Mouse (Mus musculus): Measurements from ENCODE around the gene Zfp114. TPM values are rescaled to one million over a fixed set of nuclear protein-coding genes. Genes with fewer than 3 reads are reported as not detected.

Gene Zfp114
- under 1 TPM in 1 of 2 experiments, not detected in 1; 0.28 TPM for total RNA-seq (2023)

DNA sequence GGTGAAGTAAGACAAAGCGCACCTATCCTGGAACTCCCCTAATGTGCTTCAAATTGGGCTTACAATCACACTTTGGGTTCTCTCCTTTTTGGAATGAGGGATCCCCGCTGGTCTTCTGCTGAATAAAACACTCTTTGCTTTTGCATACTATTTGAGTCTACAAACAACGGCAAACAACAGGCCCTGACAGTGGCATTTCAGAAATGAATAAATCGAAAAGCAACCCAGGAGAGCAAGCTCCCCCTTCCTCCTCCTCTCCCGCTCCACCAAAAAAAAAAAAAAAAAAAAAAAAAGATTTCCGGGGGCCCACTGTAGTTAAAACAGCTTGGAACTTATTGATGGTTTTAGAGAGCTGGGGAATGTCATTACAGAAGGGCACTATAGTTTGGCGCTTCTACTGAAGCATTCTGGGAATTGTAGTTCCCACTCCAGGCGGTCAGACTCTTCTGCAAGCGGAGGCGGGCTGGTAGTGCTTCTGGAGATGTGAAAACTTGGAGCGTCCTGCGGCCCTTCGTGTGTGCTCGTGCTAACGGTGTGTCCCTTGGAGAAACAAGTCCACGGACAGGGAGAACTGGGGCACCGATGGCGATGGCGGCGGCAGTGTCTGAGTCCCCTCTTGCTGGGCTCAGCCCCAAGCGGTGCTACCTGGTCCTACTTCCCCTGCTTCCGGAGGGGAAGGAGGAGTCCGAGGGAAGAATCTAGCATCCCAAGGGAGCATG is at the start of gene Zfp114:
Gene Zfp114, plus strand, starts transcription at position 443 of the 719 bp plus-strand sequence.

DNA sequence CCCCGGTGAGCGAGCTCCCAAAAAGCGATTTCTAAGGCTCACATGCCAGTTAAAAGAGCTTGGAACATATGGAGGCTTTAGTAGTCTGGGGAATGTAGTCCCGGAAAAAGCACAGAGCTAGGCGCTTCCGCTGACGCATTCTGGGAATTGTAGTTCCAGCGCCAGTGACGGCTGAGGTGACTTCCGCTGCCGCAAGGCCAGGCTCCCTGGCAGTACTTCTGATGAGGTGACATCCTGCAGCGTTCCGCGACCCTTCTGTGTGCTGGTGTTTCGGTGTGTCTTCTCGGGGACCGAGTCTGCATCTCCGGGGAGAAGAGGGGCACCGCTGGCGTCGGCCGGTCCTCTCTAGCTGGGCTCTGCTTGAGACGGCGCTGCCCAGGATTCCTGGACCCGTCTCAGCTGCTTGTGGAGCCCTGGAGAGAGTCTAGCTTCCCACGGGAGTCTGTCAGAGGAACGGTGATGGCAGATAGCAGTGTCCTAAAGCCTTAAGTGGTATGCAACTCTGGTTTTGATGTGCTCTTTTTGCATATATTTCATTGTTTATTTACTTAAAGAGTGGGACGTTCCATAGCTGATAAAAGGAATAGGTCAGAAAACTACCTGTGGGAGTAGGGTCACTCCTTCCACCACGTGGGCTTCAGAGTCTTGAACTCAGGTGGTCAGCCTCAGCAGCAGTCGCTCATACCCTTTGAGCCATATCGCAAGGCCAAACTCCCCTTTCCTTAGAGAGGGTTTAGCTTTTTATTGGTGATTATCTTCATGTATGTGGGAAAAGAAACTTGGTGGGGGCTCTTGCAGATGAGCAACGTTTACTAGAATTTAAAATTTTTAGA is 40.6 kb upstream of the Zfp114 start, which contains the start of gene Zfp235:
Gene Zfp235, plus strand, starts transcription at position 174 of the 833 bp plus-strand sequence.

DNA sequence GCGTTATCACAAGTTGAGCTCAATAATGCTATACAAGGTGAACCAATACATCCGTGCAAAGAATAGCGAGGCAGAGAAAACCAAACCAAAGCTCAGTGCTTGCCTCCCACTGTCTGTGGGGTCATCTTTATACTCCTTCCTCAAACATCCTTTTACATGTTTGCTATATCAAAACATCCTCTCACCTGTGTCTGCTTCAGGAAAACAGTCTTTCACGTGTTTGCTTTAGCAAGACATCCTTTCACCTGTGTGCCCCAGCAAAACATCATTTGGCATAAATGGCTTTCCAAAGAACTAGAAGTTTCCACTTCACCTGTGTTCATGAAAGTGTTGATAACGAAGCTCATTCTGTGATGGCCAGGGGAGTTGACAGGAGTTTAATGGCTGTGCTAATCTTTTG is 36.5 kb downstream of the Zfp114 start, which contains the start of gene Zfp111:
Gene Zfp111, minus strand, starts transcription at position 101 of the 400 bp plus-strand sequence.

Other genes with a start within 250 kb of the Zfp114 start
- not detected for gene Vmn1r179, start 248.1 kb upstream of the Zfp114 start, total RNA-seq (2023)
- gene Vmn1r180, start 224.4 kb upstream of the Zfp114 start, total RNA-seq (2023): not detected
- not detected for gene Vmn1r181, start 200.4 kb upstream of the Zfp114 start, total RNA-seq (2023)
- gene V1rd19, start 173.4 kb upstream of the Zfp114 start, total RNA-seq (2023): not detected
- gene Vmn1r183, start 121.8 kb upstream of the Zfp114 start, total RNA-seq (2023): not detected
- 10 to 100 TPM; 13.4 to 13.8 TPM for gene Zfp180, start 93.1 kb upstream of the Zfp114 start, total RNA-seq (2023)
- gene Zfp112, start 62.7 kb upstream of the Zfp114 start, total RNA-seq (2023): under 1 TPM; 0.60 to 0.70 TPM
- 1 to 10 TPM; 3.1 to 4.5 TPM for gene Zfp235, start 40.9 kb upstream of the Zfp114 start, total RNA-seq (2023)
- gene Zfp111, start 36.4 kb downstream of the Zfp114 start, total RNA-seq (2023): 1 to 10 TPM; 3.6 to 4.0 TPM
- under 1 TPM; 0.73 to 0.90 TPM for gene Zfp109, start 62.5 kb downstream of the Zfp114 start, total RNA-seq (2023)
- under 1 TPM in 1 of 2 experiments, not detected in 1; 0.35 TPM for gene Zfp108, start 79.7 kb downstream of the Zfp114 start, total RNA-seq (2023)
- under 1 TPM; 0.18 to 0.57 TPM for gene Zfp93, start 95.4 kb downstream of the Zfp114 start, total RNA-seq (2023)
- gene Zfp61, start 126.2 kb downstream of the Zfp114 start, total RNA-seq (2023): 1 to 10 TPM; 4.1 to 4.4 TPM
- 1 to 10 TPM in 1 of 2 experiments, under 1 TPM in 1; 0.50 to 1.2 TPM for gene Zfp94, start 141.6 kb downstream of the Zfp114 start, total RNA-seq (2023)
- not detected for gene Tescl, start 158.9 kb downstream of the Zfp114 start, total RNA-seq (2023)
- not detected for gene Lypd5, start 174.1 kb downstream of the Zfp114 start, total RNA-seq (2023)
- gene Kcnn4, start 195.2 kb downstream of the Zfp114 start, total RNA-seq (2023): 10 to 100 TPM; 18.0 to 23.3 TPM
- 10 to 100 TPM; 47.5 to 50.1 TPM for gene Smg9, start 224.6 kb downstream of the Zfp114 start, total RNA-seq (2023)

Data from neutrophil, adult 83 days (primary cell).